Mouse (Mus musculus) adrenal gland, postnatal 36 days (tissue): Measurements from ENCODE around the gene Gm5447. TPM values are rescaled to one million over a fixed set of nuclear protein-coding genes. Genes with fewer than 3 reads are reported as not detected.

Experiments
- DNase-seq, 2 experiments: peaks; one replicate each; pipeline ENCODE4 v3.0.0; 2021; ENCODE audit warnings: mixed read lengths in 1 of 2
- long read RNA-seq, 2 experiments: library from polyadenylated mRNA; stranded (forward); transcript quantifications; one replicate each; pipeline ENCODE4 v2.0.0; 2021; ENCODE audit warnings: borderline sequencing depth in 2 of 2
- total RNA-seq, 2 experiments: library from RNA; stranded (reverse); gene quantifications; 2 replicates each; pipeline ENCODE4 v1.2.3; 2021

The Gm5447 gene
- not detected for total RNA-seq
- long read RNA-seq, experiment 1 = 0 reads
- long read RNA-seq, experiment 2 = 0 reads

DNA sequence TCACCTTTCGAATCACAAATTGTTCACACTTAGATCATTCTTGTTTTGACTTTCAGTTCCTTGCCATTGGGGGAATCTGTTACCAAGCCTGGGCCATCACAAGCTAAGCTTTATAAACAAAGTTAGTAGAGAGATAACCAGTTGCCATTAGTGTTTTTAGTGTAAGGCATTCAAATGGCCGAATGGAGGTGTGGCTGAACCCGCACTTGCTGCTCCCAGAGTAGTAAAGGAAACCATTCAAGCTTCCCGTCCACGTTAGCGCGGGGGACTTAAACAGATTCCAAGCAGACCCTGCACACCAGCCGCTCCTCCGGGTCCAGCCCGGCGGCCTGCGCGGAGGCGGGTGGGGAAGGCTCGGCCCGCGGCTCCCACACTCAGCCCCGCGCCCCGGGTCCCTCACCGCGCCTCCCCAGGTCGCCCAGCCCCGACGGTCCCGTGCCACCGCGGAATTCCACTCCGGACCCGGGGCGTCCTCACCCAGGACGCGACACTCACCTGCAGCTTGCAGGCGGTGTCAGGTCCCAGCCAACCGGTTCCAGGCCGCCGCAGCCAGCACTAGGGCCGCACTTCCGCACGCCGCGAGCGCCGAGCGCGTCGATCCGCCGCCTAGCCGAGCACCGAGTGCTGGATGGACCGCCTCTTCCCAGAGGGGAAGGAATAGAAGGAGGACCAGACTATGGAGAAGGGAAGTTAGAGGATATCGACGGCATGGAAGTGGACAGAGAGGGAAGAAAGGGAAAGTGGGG, at the start of gene Gm5447, which contains the start of gene Exoc2:
Gene Gm5447 (plus strand): TSS at position 704 of the 746 bp plus-strand sequence.
Gene Exoc2 (minus strand): TSS at position 593 of the 746 bp plus-strand sequence.
- peak; percentile 89 to 90 for DNase-seq

DNA sequence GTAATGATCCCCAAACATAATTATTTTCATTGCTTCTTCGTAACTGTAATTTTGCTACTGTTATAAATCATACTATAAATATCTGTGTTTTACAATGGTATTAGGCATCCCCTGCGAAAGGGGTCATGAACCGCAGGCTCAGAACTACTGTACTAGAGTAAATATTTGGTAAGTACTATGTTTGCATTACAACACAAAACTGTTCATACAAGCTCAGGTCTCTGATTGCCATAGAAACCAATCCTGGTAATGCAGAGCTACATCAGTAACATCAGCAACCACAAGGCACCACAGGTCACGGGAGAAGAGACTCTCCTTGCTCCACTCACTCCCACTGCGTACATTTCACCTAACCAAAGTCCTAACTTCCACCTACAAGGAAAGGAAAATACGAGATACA, 49.7 kb upstream of the Gm5447 start:
- no peak for DNase-seq

- DNase-seq = no peak
These were observed 44.9 kb upstream of the Gm5447 start for GRCm38 (mm10) chr13:30929119-30929518.

GRCm38 (mm10) chr13:30931613-30932012, 42.4 kb upstream of the Gm5447 start:
- DNase-seq = peak; percentile 13 to 17

DNA sequence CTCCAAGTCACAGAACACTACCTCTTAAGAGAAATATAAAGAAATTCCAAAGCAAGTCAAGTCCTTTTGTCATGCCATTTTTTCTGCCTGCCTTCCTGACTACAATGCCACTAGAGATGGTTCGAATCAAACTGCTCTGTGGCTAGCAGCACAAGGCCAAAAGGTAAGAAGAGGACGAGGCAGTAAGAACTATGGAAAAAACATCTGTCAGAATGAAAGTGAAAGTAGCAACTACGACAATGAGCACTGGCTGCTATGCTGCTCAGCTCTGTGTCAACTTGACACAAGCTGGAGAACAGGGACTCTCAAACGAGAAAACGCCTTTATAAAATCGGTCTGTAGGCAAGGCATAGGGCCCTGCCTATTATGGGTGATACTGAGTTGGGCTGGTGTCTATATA, 41.0 kb upstream of the Gm5447 start:
- DNase-seq = no peak

DNA sequence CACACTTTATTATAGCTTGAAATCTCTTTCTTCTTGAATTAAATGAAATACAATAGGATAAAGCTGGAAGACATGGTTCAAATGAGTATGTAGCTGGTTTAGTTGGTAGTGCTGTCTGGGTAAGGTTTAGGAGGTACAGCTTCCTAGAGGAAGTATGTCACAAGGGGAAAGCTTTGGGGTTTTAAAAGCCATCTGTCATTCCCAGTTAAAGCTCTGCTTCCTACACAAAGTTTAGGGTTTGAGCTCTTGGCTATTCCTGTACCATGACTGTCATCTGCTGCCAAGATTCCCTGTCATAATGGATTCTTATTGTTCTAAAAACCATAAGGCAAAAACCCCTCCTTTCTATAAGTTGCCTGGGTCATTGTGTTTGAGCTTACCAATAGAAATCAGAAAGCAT, 28.2 kb upstream of the Gm5447 start:
- DNase-seq = no peak

GRCm38 (mm10) chr13:30947129-30947528, 26.9 kb upstream of the Gm5447 start:
- DNase-seq = no peak

- DNase-seq = no peak
These were observed 26.5 kb upstream of the Gm5447 start, which contains the start of gene Hus1b for GRCm38 (mm10) chr13:30947540-30947939. TSS of gene Hus1b (minus strand) at chr13:30947759.

DNA sequence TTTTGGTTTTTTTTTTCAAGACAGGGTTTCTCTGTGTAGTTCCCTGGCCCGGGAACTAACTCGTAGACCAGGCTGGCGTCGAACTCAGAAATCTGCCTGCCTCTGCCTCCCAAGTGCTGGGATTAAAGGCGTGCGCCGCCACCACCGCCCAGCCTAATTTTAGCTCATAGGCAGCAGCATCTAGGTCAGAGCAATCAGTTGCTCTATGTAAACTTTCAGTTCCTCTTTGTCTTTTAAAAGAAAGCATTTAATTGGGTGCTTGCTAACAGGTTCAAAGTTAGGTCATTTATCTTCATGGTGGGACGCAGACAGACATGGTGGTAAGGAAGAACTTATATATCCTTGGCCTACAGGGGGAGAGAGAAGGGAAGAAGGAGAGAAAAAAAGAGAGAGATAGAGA, 24.8 kb upstream of the Gm5447 start:
- DNase-seq = no peak

- DNase-seq = no peak
These were observed 22.0 kb upstream of the Gm5447 start for GRCm38 (mm10) chr13:30952044-30952443.

GRCm38 (mm10) chr13:30953580-30953979, 20.4 kb upstream of the Gm5447 start:
- DNase-seq = no peak

DNA sequence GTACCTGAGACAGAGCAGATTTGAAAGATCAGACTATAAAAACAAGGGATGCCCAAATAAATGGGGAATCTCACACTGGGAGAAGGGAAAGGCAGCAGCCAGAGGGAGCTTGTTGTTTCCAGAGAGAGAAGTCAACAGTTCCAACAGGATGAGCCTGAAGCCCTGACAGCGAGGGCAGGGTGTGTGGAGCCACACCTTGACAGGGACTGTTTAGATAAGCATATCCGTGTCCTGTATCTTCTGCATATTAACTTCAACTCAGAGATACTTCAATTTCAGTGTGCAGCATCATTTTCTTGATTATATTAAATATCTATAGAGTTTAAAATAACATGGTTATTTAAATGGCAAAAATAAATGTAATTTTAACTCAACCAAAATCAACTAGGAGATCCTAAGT, 13.3 kb upstream of the Gm5447 start:
- DNase-seq = no peak

DNA sequence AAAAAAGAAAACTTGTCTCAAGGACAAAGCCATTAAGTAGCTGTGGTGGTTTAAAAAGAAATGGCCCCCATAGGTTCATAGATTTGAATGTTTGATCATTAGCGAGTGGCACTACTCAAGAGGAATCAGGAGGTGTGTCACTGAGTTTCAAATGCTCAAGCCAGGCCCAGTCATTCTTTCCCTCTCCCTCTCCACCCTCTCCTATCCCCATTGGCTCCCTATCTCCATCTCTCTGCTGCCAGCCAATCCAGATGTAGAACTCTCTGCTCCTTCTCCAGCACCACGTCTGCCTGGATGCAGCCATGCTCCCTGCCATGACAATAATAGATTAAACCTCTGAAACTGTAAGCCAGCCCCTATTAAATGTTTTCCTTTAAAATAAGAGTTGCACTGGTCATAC, 12.1 kb upstream of the Gm5447 start:
- DNase-seq = no peak

GRCm38 (mm10) chr13:30966507-30966911, 7.5 kb upstream of the Gm5447 start:
- DNase-seq = no peak

DNA sequence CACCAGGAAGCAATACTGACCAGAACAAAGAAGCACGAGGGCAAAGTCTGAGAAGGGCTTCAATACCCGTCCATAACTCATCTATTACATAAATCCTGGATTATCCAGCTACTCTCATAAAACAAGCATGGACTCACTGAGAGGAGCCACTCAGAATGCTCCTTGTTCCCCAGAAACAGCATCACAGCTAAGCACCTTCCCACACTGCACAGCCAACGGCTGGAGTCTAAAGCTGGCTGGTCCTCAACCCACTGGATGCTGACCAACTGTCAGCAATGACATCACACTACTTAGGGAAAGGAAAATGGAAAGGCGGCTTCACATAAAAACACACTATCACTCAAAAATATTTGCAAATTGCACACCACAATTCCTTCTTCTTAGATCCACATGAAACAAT, 5.7 kb upstream of the Gm5447 start:
- DNase-seq = no peak

DNA sequence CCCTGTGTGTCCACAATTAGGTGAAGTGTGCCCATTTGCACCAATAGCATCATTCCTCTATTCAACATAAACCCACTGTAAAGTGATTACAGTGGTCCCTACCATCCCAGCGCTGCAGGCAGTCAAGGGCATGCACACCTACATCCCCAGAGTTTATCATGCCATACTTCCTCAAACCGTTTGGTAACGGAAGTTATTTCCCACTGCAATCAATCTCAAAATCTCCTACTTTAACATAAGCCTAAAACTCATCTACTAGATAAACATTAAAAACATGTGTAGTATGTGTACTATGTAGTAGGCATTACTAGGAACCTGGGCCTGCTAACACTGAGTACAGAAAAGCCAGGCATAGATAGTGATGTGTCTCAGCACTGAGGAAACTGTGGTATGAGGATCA, 3.0 kb upstream of the Gm5447 start:
- no peak for DNase-seq

GRCm38 (mm10) chr13:30972102-30972501, 1.9 kb upstream of the Gm5447 start:
- peak; percentile 16 to 18 for DNase-seq

- no peak for DNase-seq
These were observed 235 bp downstream of the Gm5447 start for GRCm38 (mm10) chr13:30974247-30974630.

DNA sequence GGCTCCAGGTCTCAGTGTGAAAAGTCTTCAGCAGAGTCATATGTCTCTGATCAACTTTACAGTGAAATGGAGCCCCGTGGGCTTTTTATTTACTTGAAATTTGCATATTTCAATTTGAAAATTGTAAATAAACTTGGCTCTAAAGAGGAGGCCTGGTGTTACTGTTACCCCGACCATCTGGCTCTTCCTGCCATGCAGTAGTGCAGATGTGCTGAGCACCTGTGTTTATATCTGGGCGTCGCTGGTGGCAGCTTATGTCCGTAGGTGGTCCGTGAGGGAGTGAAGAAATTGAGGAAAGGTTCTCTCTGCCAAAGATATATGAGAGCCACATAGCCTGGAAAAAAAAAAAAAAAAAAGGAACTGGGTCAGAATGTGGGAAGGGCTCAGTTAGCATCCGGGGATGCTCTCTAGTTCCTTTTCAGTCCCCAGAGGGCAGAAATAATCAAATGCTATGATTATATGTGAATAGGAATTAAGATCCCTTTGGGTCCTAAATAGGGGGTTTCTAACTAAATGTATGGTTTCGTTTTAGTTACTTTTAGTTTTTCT, 2.6 kb downstream of the Gm5447 start:
- no peak for DNase-seq

- DNase-seq = no peak
These were observed 4.2 kb downstream of the Gm5447 start for GRCm38 (mm10) chr13:30978224-30978623.

GRCm38 (mm10) chr13:30981666-30982065, 7.7 kb downstream of the Gm5447 start:
- DNase-seq = peak; percentile 54 to 61

DNA sequence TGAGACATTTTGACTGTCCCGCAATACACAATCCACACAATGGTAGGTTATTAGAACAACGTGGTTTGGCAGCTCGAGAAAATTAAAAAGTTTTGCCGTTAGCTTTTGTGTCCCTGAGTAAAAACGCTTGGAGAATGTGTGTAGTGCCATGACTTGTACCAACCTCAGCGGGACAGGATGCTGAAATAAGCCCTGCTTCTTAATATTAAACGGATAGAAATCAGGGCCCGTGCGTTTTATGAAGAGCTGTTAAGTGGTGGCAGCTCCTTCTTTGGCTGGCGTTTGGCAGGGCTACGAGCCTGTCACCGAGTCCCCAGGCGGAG, 11.2 kb downstream of the Gm5447 start:
- no peak for DNase-seq

DNA sequence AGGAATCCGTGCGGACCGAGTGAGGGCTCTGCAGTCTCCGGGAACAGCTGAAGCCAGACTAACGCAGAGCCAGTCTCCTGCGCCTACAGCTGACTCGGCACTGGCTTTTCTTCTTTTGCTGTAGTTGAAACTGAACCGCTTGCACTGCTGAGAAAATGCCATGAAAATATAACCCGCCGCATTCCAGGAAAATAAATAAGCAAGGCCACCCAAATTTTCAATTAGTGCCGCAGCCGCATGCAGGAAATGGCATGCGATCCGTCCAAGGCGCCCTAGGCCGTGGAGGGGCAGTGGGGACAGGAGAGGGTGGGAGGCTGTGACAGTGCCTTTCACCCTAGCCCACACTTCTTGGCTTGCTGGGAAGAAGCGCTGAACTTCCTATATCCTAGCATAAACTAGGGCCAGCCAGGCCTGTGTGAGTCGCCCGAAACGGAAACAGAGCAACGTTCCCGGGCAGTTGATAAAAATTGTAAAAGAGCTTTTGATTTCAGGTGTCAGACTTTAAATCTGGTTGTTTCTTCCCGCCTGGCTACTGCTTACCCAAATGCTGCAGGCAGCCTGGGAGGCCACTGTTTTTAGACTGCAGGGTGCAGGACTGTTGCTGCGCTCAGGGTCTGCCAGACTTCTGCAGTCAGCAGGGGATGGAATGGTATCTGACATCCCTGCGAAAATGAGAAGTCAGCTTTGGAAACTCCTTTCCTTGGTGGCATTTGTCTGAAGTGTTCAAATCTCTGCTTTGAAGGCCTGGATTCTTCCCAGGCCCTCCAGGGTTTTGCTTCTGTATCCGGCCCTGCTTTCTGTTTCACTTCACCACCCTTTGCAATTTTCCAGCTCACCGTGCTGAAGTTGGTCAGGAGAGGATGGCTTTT, 11.8 kb downstream of the Gm5447 start:
- DNase-seq = peak; percentile 67 to 70
